Mouse (Mus musculus): ENCODE measurements around the gene Nfib. TPM values are rescaled to one million over a fixed set of nuclear protein-coding genes. Genes with fewer than 3 reads are reported as not detected.

Gene Nfib
- total and polyA plus RNA-seq, 3 experiments, result 32.1 to 121 (median 118) TPM

DNA sequence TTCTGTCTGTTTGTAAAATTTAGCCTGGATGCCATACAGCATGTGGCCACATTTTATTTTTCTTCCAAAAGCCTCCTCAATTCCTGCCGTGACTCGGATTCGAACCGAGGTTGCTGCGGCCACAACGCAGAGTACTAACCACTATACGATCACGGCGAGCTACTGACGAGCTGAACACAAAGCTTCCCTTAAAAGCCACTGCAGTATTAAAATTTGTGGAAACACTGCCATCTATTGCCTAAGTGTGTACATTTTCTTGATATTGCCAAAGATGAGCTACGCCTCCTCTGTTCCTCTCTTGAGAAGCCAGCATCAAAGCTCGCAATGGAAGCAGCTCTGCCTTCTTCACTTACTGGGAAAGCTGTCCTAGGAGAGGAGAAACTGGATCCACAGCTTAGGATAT lies 86.0 kb downstream of the Nfib start:
- TF ChIP-seq CTCF (IDR thresholded peaks at IDR 0.05) (peak; percentile 52), POLR2A (IDR thresholded peaks at IDR 0.05; ENCODE audit: insufficient read depth, low read depth, low read length) (no peak)
- H3K79me2 ChIP-seq (replicated peaks; ENCODE audit: control insufficient read depth, insufficient read depth, low read length), result no peaks in the 10 kb centered on the region
- DNase-seq, result no peak
- no peak overlapping the region for H3K9ac ChIP-seq (ENCODE audit: low read depth, low read length)
- WGBS, result 56% methylated on average over 12 of the region's 12 CpGs
- H3K4me1 ChIP-seq (ENCODE audit: control insufficient read depth, insufficient read depth, low read length), result no peaks in the 10 kb centered on the region
- H3K27me3 ChIP-seq (ENCODE audit: control insufficient read depth, insufficient read depth, low read length), result no peaks in the 10 kb centered on the region
- H3K27ac ChIP-seq, result no peak overlapping the region
- intact Hi-C loops (cut with DNase I), result no loop called here
- H3K4me3 ChIP-seq, result no peak overlapping the region
- no peaks in the 10 kb centered on the region for H3K36me3 ChIP-seq (ENCODE audit: control insufficient read depth, insufficient read depth, low read length)

- WGBS, result 51% methylated on average over 2 of the region's 2 CpGs
- H3K36me3 ChIP-seq (ENCODE audit: control insufficient read depth, insufficient read depth, low read length), result no peaks in the 10 kb centered on the region
- DNase-seq, result no peak
- H3K27me3 ChIP-seq (ENCODE audit: control insufficient read depth, insufficient read depth, low read length), result no peaks in the 10 kb centered on the region
- H3K79me2 ChIP-seq (replicated peaks; ENCODE audit: control insufficient read depth, insufficient read depth, low read length), result no peaks in the 10 kb centered on the region
- no peak overlapping the region for H3K4me3 ChIP-seq
- H3K9ac ChIP-seq (ENCODE audit: low read depth, low read length), result no peak overlapping the region
- TF ChIP-seq CTCF (IDR thresholded peaks at IDR 0.05) (no peak), POLR2A (IDR thresholded peaks at IDR 0.05; ENCODE audit: insufficient read depth, low read depth, low read length) (no peak), EP300 (IDR thresholded peaks at IDR 0.05; ENCODE audit: insufficient read depth, low read depth, low read length) (no peak)
- intact Hi-C loops (cut with DNase I), result no loop called here
- no peak overlapping the region for H3K27ac ChIP-seq
- H3K4me1 ChIP-seq (ENCODE audit: control insufficient read depth, insufficient read depth, low read length), result no peaks in the 10 kb centered on the region
These were observed 86.5 kb downstream of the Nfib start for GRCm38 (mm10) chr4:82619003-82619402.

GRCm38 (mm10) chr4:82617257-82617656 lies 88.3 kb downstream of the Nfib start:
- intact Hi-C loops (cut with DNase I), result no loop called here
- H3K27me3 ChIP-seq (ENCODE audit: control insufficient read depth, insufficient read depth, low read length), result no peaks in the 10 kb centered on the region

GRCm38 (mm10) chr4:82615712-82616111 lies 89.8 kb downstream of the Nfib start:
- H3K27me3 ChIP-seq (ENCODE audit: control insufficient read depth, insufficient read depth, low read length), result no peaks in the 10 kb centered on the region
- no peak overlapping the region for H3K9ac ChIP-seq (ENCODE audit: low read depth, low read length)
- TF ChIP-seq POLR2A (IDR thresholded peaks at IDR 0.05; ENCODE audit: insufficient read depth, low read depth, low read length), result no peak
- no peak for TF ChIP-seq CTCF (IDR thresholded peaks at IDR 0.05)
- TF ChIP-seq EP300 (IDR thresholded peaks at IDR 0.05; ENCODE audit: insufficient read depth, low read depth, low read length), result no peak
- H3K4me3 ChIP-seq, result no peak overlapping the region
- H3K36me3 ChIP-seq (ENCODE audit: control insufficient read depth, insufficient read depth, low read length), result no peaks in the 10 kb centered on the region
- WGBS, result 89% methylated on average over 5 of the region's 5 CpGs
- intact Hi-C loops (cut with DNase I), result loop anchor here (2.0 kb wide), 2 partner anchors 1051 to 1117 kb away; no protein-coding TSS in a partner anchor
- H3K79me2 ChIP-seq (replicated peaks; ENCODE audit: control insufficient read depth, insufficient read depth, low read length), result no peaks in the 10 kb centered on the region
- peaks cover 1% of the 10 kb centered on the region for H3K4me1 ChIP-seq (ENCODE audit: control insufficient read depth, insufficient read depth, low read length)
- DNase-seq, result no peak
- H3K27ac ChIP-seq, result no peak overlapping the region

More at GRCm38 (mm10) chr4:82617257-82617656, 88.3 kb downstream of the Nfib start:
- Histone ChIP-seq H3K9ac (ENCODE audit: low read depth, low read length) (no peak overlapping the region), H3K36me3 (ENCODE audit: control insufficient read depth, insufficient read depth, low read length) (no peaks in the 10 kb centered on the region), H3K4me3 (no peak overlapping the region), H3K27ac (no peak overlapping the region), H3K79me2 (replicated peaks; ENCODE audit: control insufficient read depth, insufficient read depth, low read length) (no peaks in the 10 kb centered on the region), H3K4me1 (ENCODE audit: control insufficient read depth, insufficient read depth, low read length) (peaks cover 1% of the 10 kb centered on the region)
- DNase-seq, result no peak
- TF ChIP-seq EP300 (IDR thresholded peaks at IDR 0.05; ENCODE audit: insufficient read depth, low read depth, low read length), result no peak
- TF ChIP-seq POLR2A (IDR thresholded peaks at IDR 0.05; ENCODE audit: insufficient read depth, low read depth, low read length), result no peak
- TF ChIP-seq CTCF (IDR thresholded peaks at IDR 0.05), result no peak
- WGBS, result 95% methylated on average over 10 of the region's 10 CpGs

DNA sequence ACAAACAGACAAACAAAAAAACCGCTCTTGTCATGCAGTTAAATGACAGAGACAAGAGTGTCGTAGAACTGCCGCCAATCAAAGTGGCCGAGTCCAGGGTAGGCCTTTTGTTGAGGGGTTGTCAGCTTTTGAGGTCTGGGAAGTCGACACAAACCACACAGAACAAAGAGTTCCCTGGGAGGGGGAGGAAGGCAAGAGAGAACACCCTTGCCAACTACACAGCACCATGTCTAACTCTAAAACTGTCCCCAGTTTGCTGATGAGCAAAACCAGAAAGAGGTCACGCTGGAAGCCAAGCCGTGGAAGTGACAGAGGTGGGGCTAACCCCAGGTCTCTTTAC lies 91.1 kb downstream of the Nfib start:
- Histone ChIP-seq H3K4me3 (no peak overlapping the region), H3K27ac (no peak overlapping the region), H3K27me3 (ENCODE audit: control insufficient read depth, insufficient read depth, low read length) (no peaks in the 10 kb centered on the region), H3K9ac (ENCODE audit: low read depth, low read length) (no peak overlapping the region), H3K79me2 (replicated peaks; ENCODE audit: control insufficient read depth, insufficient read depth, low read length) (no peaks in the 10 kb centered on the region), H3K4me1 (ENCODE audit: control insufficient read depth, insufficient read depth, low read length) (peaks cover 1% of the 10 kb centered on the region), H3K36me3 (ENCODE audit: control insufficient read depth, insufficient read depth, low read length) (no peaks in the 10 kb centered on the region)
- DNase-seq, result no peak
- TF ChIP-seq EP300 (IDR thresholded peaks at IDR 0.05; ENCODE audit: insufficient read depth, low read depth, low read length) (no peak), POLR2A (IDR thresholded peaks at IDR 0.05; ENCODE audit: insufficient read depth, low read depth, low read length) (no peak), CTCF (IDR thresholded peaks at IDR 0.05) (no peak)
- 65% methylated on average over 7 of the region's 7 CpGs for WGBS
- intact Hi-C loops (cut with DNase I), result loop anchor here (2.0 to 5.0 kb wide), 3 partner anchors 1050 to 1437 kb away; no protein-coding TSS in a partner anchor

DNA sequence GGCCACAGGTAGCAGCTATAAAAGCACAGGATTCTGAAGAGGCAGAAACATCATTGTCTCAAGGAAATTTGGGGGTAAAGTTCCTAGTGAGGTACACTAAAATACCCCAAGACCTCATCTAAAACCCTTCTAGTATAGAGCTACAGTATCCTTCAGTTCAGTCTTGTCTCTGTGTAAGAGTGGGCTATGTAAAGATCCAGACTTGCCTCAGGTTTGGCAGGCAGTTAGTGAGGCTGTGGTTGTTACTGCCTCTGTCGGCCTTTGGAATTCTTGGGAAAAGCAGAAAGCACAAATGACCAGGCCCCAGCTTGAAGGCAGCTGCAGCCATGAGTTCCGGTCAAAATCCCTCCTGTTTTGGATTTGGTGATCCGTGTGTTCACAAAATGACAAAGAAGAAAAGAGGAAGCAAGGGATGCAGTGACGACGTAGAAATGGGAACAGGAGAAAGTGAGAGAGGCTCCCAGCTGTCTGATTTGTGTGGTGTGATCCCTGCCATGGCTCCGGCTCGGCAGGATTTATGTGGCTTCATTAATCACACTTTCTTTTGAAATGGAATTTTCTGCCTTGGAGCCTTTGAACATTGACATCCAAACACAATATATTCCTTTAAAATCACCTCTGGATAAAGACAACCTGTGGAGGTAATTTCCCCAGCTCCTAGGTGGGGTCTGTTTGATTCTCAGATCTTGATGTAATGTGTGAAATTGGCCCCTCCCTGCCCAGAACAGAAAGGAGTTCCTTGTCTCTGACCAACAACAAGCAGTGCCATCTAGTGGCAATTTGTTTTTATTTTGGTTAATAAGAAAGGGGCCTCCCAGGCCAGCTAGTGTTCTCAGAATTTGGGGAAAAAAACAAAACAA lies 91.7 kb downstream of the Nfib start:
- Histone ChIP-seq H3K4me3 (no peak overlapping the region), H3K27ac (no peak overlapping the region), H3K9ac (ENCODE audit: low read depth, low read length) (no peak overlapping the region), H3K79me2 (replicated peaks; ENCODE audit: control insufficient read depth, insufficient read depth, low read length) (no peaks in the 10 kb centered on the region), H3K4me1 (ENCODE audit: control insufficient read depth, insufficient read depth, low read length) (peaks cover 1% of the 10 kb centered on the region), H3K36me3 (ENCODE audit: control insufficient read depth, insufficient read depth, low read length) (no peaks in the 10 kb centered on the region), H3K27me3 (ENCODE audit: control insufficient read depth, insufficient read depth, low read length) (no peaks in the 10 kb centered on the region)
- DNase-seq, result peak in 1 of 2 experiments; percentile 13
- TF ChIP-seq CTCF (IDR thresholded peaks at IDR 0.05) (peak; percentile 71), EP300 (IDR thresholded peaks at IDR 0.05; ENCODE audit: insufficient read depth, low read depth, low read length) (no peak), POLR2A (IDR thresholded peaks at IDR 0.05; ENCODE audit: insufficient read depth, low read depth, low read length) (no peak)
- 54% methylated on average over 7 of the region's 7 CpGs for WGBS
- intact Hi-C loops (cut with DNase I), result loop anchor here (2.0 to 5.0 kb wide), 3 partner anchors 1049 to 1437 kb away; no protein-coding TSS in a partner anchor

All from heart, adult 2 months (tissue).